Mouse (Mus musculus) E14TG2a.4 (cell line): ENCODE measurements around the gene Zfp651.

Experiments used
- CTCF ChIP-seq: conservative IDR thresholded peaks from 2 replicates; pipeline ENCODE4 v1.5.1; 2014; ENCODE audit warnings: low read length
- NANOG ChIP-seq: IDR thresholded peaks from 2 replicates; pipeline ENCODE4 v1.6.1; 2014; ENCODE audit warnings: borderline replicate concordance, low read length, mixed read lengths

DNA sequence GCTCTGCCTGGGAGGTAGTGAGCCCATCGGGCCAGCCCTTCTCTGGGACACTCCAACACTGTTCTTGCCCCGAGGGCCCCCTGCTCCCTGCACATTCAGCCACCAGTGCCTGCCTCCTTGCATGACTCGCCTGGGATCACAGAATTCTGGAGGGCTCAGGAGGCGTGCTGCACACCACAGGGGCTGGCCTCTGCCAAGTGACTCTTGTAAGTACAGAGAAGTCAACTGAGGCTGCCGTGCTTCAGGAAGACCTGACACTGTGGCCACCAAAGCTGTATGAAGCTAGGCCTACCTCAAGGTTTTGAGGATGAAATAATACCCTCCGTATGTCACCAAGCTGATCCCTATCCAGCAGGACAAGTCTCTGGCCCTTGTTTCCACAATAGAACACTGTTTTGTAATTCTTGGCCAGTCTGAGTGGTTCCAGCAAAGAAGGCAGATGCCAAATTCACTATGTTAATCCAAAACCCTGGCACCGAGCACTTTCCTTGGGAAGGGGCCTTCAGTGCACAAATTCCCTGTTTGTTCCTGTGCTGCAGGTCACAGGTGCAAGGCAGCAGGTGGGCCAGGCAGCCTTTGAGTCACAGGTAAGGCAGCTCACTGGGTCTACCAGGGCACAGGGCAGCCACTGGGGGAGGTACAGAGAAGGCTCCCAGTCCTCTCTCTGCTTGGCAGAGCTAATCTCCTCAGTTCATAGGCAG lies 60.8 kb downstream of the Zfp651 start:
- TF ChIP-seq CTCF (no peak), NANOG (no peak)
